21 mouse cellular contexts compared by ENCODE assay signal in the genomic region with DNA sequence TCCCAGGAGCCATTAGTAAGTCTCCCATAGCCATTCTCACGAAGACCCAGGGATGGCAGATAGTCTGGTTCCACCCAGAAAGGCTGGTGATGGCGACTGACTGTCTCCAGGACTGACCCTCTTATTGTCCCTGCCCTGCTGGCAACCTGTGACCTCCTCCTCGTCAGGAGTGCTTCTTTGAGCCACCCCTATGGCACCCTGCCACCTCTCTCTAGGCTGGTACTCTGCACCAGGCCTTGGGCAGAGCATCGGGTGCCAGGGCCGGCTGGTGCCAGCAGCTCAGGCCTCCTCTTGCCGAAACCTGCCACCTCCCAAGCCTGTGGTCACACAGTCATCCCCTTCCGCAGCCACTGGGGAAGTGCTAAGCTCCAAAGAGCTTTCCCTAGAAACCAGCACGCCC. TPM values are rescaled to one million over a fixed set of nuclear protein-coding genes. Genes with fewer than 3 reads are reported as not detected.
"Had no signal": no experiment of that assay in that cellular context is flagged by ENCODE, and none has a peak within 500 bp of the region (broad histone marks: within the 10 kb centered on the region; RNA-seq: fewer than 3 reads in every experiment).

No protein-coding gene starts in this region.

- H3K4me3 ChIP-seq: limb, embryonic 15.5 days; liver, embryonic 13.5 days; midbrain, embryonic 15.5 days; neural tube, embryonic 13.5 days had no signal

- H3K4me2 ChIP-seq: limb, embryonic 15.5 days; liver, embryonic 13.5 days; midbrain, embryonic 15.5 days; neural tube, embryonic 13.5 days had no signal

- H3K36me3 ChIP-seq: limb, embryonic 15.5 days; liver, embryonic 13.5 days; midbrain, embryonic 15.5 days; neural tube, embryonic 13.5 days had no signal

- H3K9me3 ChIP-seq: limb, embryonic 15.5 days; liver, embryonic 13.5 days; midbrain, embryonic 15.5 days; neural tube, embryonic 13.5 days had no signal

- H3K9ac ChIP-seq: limb, embryonic 15.5 days; liver, embryonic 13.5 days; midbrain, embryonic 15.5 days; neural tube, embryonic 13.5 days had no signal

- ATAC-seq: midbrain, embryonic 15.5 days had no signal

- H3K27ac ChIP-seq: kidney, postnatal 0 days; limb, embryonic 15.5 days; liver, embryonic 13.5 days; midbrain, embryonic 15.5 days; neural tube, embryonic 13.5 days had no signal

- DNase-seq: kidney, adult 9 months; kidney, postnatal 36 days; layer of hippocampus, adult 9-11 months; liver, embryonic 13.5 days; lung, adult 18-20 months; retina, postnatal 1 day; right cerebral cortex, postnatal 4 days; spleen, adult 18-20 months; thymus, adult 18-20 months; thymus, postnatal 14 days had no signal

RNA-seq across cellular contexts. Expression of a gene that starts 42.2 kb away (rescaled TPM):
- total RNA-seq: layer of hippocampus, adult 18-20 months; left cerebral cortex, adult 18-20 months; left cerebral cortex, postnatal 14 days; megakaryocyte-erythroid progenitor cell, adult 5-6 weeks had no signal
- polyA plus RNA-seq: liver, embryonic 13.5 days; lung, embryonic 16.5 days; midbrain, embryonic 15.5 days; stomach, embryonic 14.5 days; urinary bladder, adult 2 months had no signal
